ENCODE assay signal across 8 mouse cellular contexts in genomic region chr12:33220509-33221051, GRCm38 (mm10).
A peak's percentile ranks its signal among the peaks of the same experiment; 100 is the strongest.
DNase-seq lines count a peak whose midpoint lies in the region; ATAC-seq and TF ChIP-seq lines count a peak whose summit lies in the region.

No protein-coding gene starts in this region.

- no peaks in the 10 kb centered on the region for H3K9me3 ChIP-seq in ES-E14 (ENCODE audit: control insufficient read depth, insufficient read depth, low read depth, low read length)

- H3K9ac ChIP-seq in ES-E14 (ENCODE audit: insufficient read depth, low read depth, low read length, poor library complexity, severe bottlenecking), result no peak overlapping the region

- no peak for TF ChIP-seq POLR2A in spleen, adult 2 months (IDR thresholded peaks at IDR 0.05; ENCODE audit: low read depth, low read length)

- no peak for TF ChIP-seq CTCF in layer of hippocampus, adult 2 months (conservative IDR thresholded peaks at IDR 0.05)
- TF ChIP-seq CTCF in spleen, adult 2 months (IDR thresholded peaks at IDR 0.05; ENCODE audit: extremely low read depth, insufficient read depth, insufficient read length, insufficient replicate concordance), result no peak

- no peaks in the 10 kb centered on the region for H3K36me3 ChIP-seq in ES-E14 (ENCODE audit: control insufficient read depth, insufficient read depth, low read length, poor library complexity, severe bottlenecking)
- H3K36me3 ChIP-seq in spleen, adult 2 months (ENCODE audit: control insufficient read depth, insufficient read depth, low read length), result no peaks in the 10 kb centered on the region; the same call in 1 of the 2 replicates

- no peaks in the 10 kb centered on the region for H3K27me3 ChIP-seq in spleen, adult 2 months (ENCODE audit: control insufficient read depth, insufficient read depth, low read length)

- no peak overlapping the region for H3K4me3 ChIP-seq in ES-E14 (ENCODE audit: insufficient read depth in 1 of 2, low read depth in 1 of 2, low read length in 2 of 2, poor library complexity in 1 of 2, severe bottlenecking in 1 of 2)
- no peak overlapping the region for H3K4me3 ChIP-seq in layer of hippocampus, adult 2 months
- no peak overlapping the region for H3K4me3 ChIP-seq in spleen, adult 2 months (ENCODE audit: extremely low read depth, insufficient read depth, insufficient read length)

- 76% methylated on average over 11 of the region's 11 CpGs for WGBS in spleen, adult 2 months

- DNase-seq in ES-E14 (ENCODE audit: low read depth, low spot score), result peak; percentile 45
- peak; percentile 61 for DNase-seq in brain, embryonic 18.5 days (ENCODE audit: low read depth, low spot score)
- DNase-seq in heart, adult 9 months (ENCODE audit: low spot score in 2 of 2), result peak; percentile 21 to 22
- DNase-seq in layer of hippocampus, adult 2 months (ENCODE audit: low spot score in 2 of 2), result peak; percentile 30 to 62
- peak; percentile 71 for DNase-seq in lung, postnatal 25 days (ENCODE audit: low spot score)
- no peak for DNase-seq in spleen, adult 2 months (ENCODE audit: low read depth in 1 of 2, low spot score in 2 of 2)
- no peak for DNase-seq in gastrocnemius, adult 18-20 months (ENCODE audit: low spot score)

- in situ Hi-C loops in ES-E14 (cut with MboI; ENCODE audit: low sequenced_read_pairs in 2 of 2, unreplicated experiment in 2 of 2), result no loop called here

- ATAC-seq in monocyte, adult 5-6 weeks (replicated peaks; ENCODE audit: insufficient number of reproducible peaks, low FRiP score, low TSS enrichment, poor library complexity, severe bottlenecking), result no peak

- H3K4me1 ChIP-seq in ES-E14 (ENCODE audit: control insufficient read depth in 2 of 2, insufficient read depth in 2 of 2, low read length in 2 of 2, poor library complexity in 1 of 2), result peaks cover 3 to 20% of the 10 kb centered on the region in 2 experiments
- H3K4me1 ChIP-seq in spleen, adult 2 months (ENCODE audit: control insufficient read depth, insufficient read depth, insufficient read length), result no peaks in the 10 kb centered on the region

- H3K27ac ChIP-seq in ES-E14 (ENCODE audit: insufficient read depth, low read depth, low read length, poor library complexity, severe bottlenecking), result no peak overlapping the region
- peak overlapping the region; percentile 80 for H3K27ac ChIP-seq in layer of hippocampus, adult 2 months
- H3K27ac ChIP-seq in spleen, adult 2 months (ENCODE audit: insufficient read depth, low read length), result peak overlapping the region; percentile 46; the same call in 1 of the 2 replicates

TF ChIP-seq in ES-E14, 5 proteins besides CTCF, POLR2A, EP300 and RAD21:
- TF ChIP-seq ZNF384 (IDR thresholded peaks at IDR 0.05; ENCODE audit: low read depth, low read length) (no peak), ZC3H11A (IDR thresholded peaks at IDR 0.05; ENCODE audit: borderline replicate concordance, low read depth, low read length) (no peak), MAFK (IDR thresholded peaks at IDR 0.05; ENCODE audit: insufficient read depth, low read depth, low read length) (no peak), HCFC1 (IDR thresholded peaks at IDR 0.05; ENCODE audit: borderline replicate concordance, insufficient read depth, low read length) (no peak), CHD2 (IDR thresholded peaks at IDR 0.05; ENCODE audit: low read depth, low read length) (no peak)
TF ChIP-seq in ES-E14: peak in this region for 0.

Comparison
In these comparisons a context has a peak if more than half of its experiments do, and no peak if none do; other contexts are left out.
1. DNase-seq: peak in ES-E14 (single experiment), brain, embryonic 18.5 days (single experiment), heart, adult 9 months (2 of 2), layer of hippocampus, adult 2 months (2 of 2) and lung, postnatal 25 days (single experiment); none in spleen, adult 2 months (0 of 2) and gastrocnemius, adult 18-20 months (single experiment).